Mouse (Mus musculus): Measurements from ENCODE around the gene Sptbn4. TPM values are rescaled to one million over a fixed set of nuclear protein-coding genes. Genes with fewer than 3 reads are reported as not detected.
A peak's percentile ranks its signal among the peaks of the same experiment; 100 is the strongest.

The Sptbn4 gene
- total and polyA plus RNA-seq, 2 experiments, result 0.06 TPM; not detected in 1

DNA sequence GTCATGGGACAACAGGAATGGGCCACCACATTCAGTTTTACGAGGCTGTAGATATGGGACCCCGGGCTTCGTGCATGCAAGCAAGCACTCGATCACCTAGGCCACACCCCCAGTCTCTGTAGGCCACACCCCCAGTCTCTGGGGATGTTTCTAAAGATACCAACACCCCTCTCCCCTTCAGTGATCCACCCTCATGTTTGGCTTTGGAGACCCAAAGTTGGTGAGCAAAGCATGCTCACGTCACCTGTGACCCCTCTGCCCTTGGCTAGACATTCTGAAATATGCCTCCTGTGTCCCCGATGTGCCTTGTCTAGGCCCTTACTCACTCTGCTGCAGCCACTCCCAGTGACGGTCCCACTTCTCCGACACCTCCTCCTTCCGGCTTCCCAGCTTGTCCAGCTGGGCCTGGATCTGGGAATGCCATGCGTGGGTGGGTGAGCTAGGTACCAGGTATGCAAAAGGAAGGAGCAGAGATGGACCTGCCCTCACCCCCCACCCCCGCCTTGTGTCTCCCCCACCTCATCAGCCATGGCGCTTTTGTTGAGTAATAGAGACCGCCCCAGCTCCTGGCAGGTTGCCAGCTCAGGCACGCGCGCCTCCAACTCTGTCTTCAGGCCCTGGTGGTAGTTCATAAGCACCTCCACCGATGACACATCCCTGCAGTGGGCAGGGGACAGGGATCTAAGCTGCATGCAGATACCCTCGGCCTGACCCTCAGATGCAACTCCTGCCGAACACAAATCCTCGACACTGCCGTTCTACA lies 81.2 kb downstream of the Sptbn4 start:
- H3K27ac ChIP-seq (replicated peaks; ENCODE audit: insufficient read depth, low read depth, low read length), result no peak overlapping the region
- no peaks in the 10 kb centered on the region for H3K4me1 ChIP-seq (ENCODE audit: control insufficient read depth, insufficient read depth, low read length)
- H3K9ac ChIP-seq (ENCODE audit: low read depth, low read length), result no peak overlapping the region
- no peak for DNase-seq (ENCODE audit: extremely low read depth, low read depth, low spot score)
- no peak overlapping the region for H3K4me3 ChIP-seq (ENCODE audit: insufficient read depth, low read depth, low read length)
- peaks cover 37% of the 10 kb centered on the region for H3K27me3 ChIP-seq (ENCODE audit: control insufficient read depth, insufficient read depth, low read length)
- 49% methylated on average over 21 of the region's 21 CpGs for WGBS
- no peaks in the 10 kb centered on the region for H3K36me3 ChIP-seq (ENCODE audit: control insufficient read depth, insufficient read depth, low read length)
- H3K79me2 ChIP-seq (ENCODE audit: control insufficient read depth, insufficient read depth, low read length), result no peaks in the 10 kb centered on the region
- no peak for TF ChIP-seq POLR2A (IDR thresholded peaks at IDR 0.05; ENCODE audit: extremely low read depth, insufficient read depth, low read length)
- TF ChIP-seq CTCF (IDR thresholded peaks at IDR 0.05; ENCODE audit: low read depth, low read length), result no peak

DNA sequence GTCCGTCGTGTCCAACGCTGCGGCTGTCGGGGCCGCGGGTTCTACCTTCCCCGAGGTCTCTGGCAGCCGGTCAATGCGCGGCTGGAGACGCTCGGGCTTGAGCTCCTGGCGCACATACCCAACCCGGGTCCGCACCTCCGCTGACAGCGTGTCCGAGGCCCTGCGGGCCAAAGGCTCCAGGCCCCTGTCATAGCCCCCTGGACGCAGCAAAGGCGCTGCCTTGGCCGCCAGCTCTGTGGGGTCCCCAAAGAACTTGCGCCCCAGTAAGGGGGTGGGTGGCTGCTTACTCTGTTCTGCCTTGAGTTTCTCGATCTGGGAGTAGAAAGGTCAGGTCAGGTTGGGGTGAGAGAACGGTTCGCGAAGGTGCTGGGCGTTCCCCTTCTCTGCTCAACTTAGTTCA lies 83.1 kb downstream of the Sptbn4 start:
- H3K4me1 ChIP-seq (ENCODE audit: control insufficient read depth, insufficient read depth, low read length), result no peaks in the 10 kb centered on the region
- no peaks in the 10 kb centered on the region for H3K79me2 ChIP-seq (ENCODE audit: control insufficient read depth, insufficient read depth, low read length)
- peaks cover 28% of the 10 kb centered on the region for H3K27me3 ChIP-seq (ENCODE audit: control insufficient read depth, insufficient read depth, low read length)
- no peak for DNase-seq (ENCODE audit: extremely low read depth, low read depth, low spot score)
- no peak overlapping the region for H3K4me3 ChIP-seq (ENCODE audit: insufficient read depth, low read depth, low read length)
- H3K27ac ChIP-seq (replicated peaks; ENCODE audit: insufficient read depth, low read depth, low read length), result no peak overlapping the region
- no peak overlapping the region for H3K9ac ChIP-seq (ENCODE audit: low read depth, low read length)
- H3K36me3 ChIP-seq (ENCODE audit: control insufficient read depth, insufficient read depth, low read length), result no peaks in the 10 kb centered on the region
- WGBS, result 14% methylated on average over 29 of the region's 29 CpGs
- TF ChIP-seq CTCF (IDR thresholded peaks at IDR 0.05; ENCODE audit: low read depth, low read length), result no peak
- TF ChIP-seq POLR2A (IDR thresholded peaks at IDR 0.05; ENCODE audit: extremely low read depth, insufficient read depth, low read length), result no peak

DNA sequence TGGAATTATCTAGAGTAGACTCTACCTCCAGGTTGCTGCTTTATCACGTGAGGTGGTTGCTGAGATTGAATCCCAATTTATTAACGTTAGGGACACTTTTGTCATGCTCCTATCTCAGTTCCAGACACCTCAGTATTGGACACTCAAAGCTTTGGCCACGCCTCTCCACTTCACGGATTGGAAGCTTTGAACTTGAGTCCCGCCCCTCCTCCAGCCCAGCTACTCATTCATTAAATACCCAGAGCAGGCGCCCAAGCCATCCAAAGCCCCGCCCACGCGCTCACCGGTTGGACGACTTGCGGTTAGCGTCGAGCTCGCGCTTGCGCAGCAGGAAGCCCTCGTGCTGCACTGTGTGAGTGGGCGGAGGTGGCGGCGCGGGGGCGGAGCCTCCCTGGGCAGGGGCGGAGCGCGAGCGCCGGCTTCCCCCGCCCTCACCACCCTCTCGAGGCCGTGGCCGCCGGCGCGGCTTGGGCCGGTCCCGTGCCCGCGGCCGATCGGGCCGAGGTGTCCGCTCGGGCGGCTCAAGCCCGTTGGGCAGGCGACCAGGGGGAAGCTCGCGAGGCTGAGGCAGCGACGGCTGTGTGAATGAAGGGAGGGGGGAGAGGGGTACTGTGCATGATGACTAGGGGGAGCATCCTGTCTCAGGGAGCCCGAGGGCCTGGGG lies 86.1 kb downstream of the Sptbn4 start:
- WGBS, result 1% methylated on average over 52 of the region's 52 CpGs
- H3K27ac ChIP-seq (replicated peaks; ENCODE audit: insufficient read depth, low read depth, low read length), result no peak overlapping the region
- H3K36me3 ChIP-seq (ENCODE audit: control insufficient read depth, insufficient read depth, low read length), result no peaks in the 10 kb centered on the region
- peak; percentile 90 for DNase-seq (ENCODE audit: extremely low read depth, low read depth, low spot score)
- TF ChIP-seq CTCF (IDR thresholded peaks at IDR 0.05; ENCODE audit: low read depth, low read length) (no peak), POLR2A (IDR thresholded peaks at IDR 0.05; ENCODE audit: extremely low read depth, insufficient read depth, low read length) (no peak)
- H3K9ac ChIP-seq (ENCODE audit: low read depth, low read length), result peak overlapping the region; percentile 70
- H3K27me3 ChIP-seq (ENCODE audit: control insufficient read depth, insufficient read depth, low read length), result peaks cover 19% of the 10 kb centered on the region
- H3K79me2 ChIP-seq (ENCODE audit: control insufficient read depth, insufficient read depth, low read length), result no peaks in the 10 kb centered on the region
- peak overlapping the region; percentile 60 for H3K4me3 ChIP-seq (ENCODE audit: insufficient read depth, low read depth, low read length)
- no peaks in the 10 kb centered on the region for H3K4me1 ChIP-seq (ENCODE audit: control insufficient read depth, insufficient read depth, low read length)

DNA sequence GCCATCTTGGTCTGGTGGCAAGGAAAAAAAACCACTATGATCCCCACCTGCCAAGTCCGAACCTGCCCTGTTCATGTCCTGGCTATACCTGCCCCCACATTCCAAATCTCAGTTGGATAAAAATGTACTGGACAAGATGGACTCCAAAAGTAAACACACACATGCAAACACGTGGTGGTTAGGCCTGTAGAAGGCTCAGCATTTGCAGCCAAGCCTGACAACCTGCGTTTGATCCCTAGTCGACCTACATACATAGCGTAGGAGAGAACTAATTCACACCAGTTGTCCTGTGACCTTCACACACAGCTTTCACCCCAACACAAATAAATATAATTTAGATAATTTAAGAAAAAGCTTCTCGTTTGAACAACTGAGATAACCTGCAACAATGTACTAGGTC lies 86.7 kb downstream of the Sptbn4 start:
- WGBS, result 62% methylated on average over 6 of the region's 6 CpGs

DNA sequence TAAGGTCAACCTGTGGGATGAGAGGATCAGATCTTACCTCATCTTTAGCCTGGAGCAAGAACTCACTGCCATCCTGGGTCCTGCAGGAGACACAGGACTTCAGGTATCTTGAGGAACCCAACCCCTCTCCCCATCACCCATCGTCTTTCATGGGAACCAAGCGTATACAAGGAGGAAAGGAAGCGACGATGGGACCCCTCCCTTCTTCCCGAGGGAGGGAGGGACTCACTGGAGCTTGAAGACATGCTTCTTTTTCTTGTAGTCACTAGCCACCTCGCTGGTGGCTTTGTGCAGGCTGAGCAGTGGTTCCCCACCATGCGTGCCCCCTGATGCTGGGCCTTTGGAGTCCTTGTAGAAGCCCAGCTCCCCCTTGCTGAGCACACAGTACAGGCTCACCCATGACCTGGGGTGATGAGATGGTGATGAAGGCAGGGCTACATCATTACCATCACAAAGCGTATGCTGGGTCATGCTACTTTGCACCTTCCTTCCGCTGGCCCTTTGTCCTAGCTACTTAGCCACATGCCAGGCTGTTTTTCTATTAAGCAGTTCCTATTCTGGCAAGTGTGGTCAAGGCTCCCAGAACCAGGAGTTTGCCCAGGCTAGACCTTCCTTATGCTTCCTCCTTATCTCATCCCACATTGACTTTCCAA lies 87.7 kb downstream of the Sptbn4 start:
- TF ChIP-seq POLR2A (IDR thresholded peaks at IDR 0.05; ENCODE audit: extremely low read depth, insufficient read depth, low read length) (no peak), CTCF (IDR thresholded peaks at IDR 0.05; ENCODE audit: low read depth, low read length) (no peak)
- H3K4me3 ChIP-seq (ENCODE audit: insufficient read depth, low read depth, low read length), result no peak overlapping the region
- DNase-seq (ENCODE audit: extremely low read depth, low read depth, low spot score), result no peak
- no peak overlapping the region for H3K27ac ChIP-seq (replicated peaks; ENCODE audit: insufficient read depth, low read depth, low read length)
- no peak overlapping the region for H3K9ac ChIP-seq (ENCODE audit: low read depth, low read length)
- 89% methylated on average over 9 of the region's 9 CpGs for WGBS
- H3K27me3 ChIP-seq (ENCODE audit: control insufficient read depth, insufficient read depth, low read length), result peaks cover 9% of the 10 kb centered on the region; the same call in 1 of the 2 replicates
- H3K79me2 ChIP-seq (ENCODE audit: control insufficient read depth, insufficient read depth, low read length), result no peaks in the 10 kb centered on the region
- 0 out of 2 replicates have a peak, but pooled peaks cover 4% of the 10 kb centered on the region for H3K4me1 ChIP-seq (ENCODE audit: control insufficient read depth, insufficient read depth, low read length)
- no peaks in the 10 kb centered on the region for H3K36me3 ChIP-seq (ENCODE audit: control insufficient read depth, insufficient read depth, low read length)

More for the DNA sequence above, 86.7 kb downstream of the Sptbn4 start:
- peaks cover 14% of the 10 kb centered on the region; the same call in 1 of the 2 replicates for H3K27me3 ChIP-seq (ENCODE audit: control insufficient read depth, insufficient read depth, low read length)
- no peaks in the 10 kb centered on the region for H3K36me3 ChIP-seq (ENCODE audit: control insufficient read depth, insufficient read depth, low read length)
- no peak overlapping the region for H3K4me3 ChIP-seq (ENCODE audit: insufficient read depth, low read depth, low read length)
- no peaks in the 10 kb centered on the region for H3K4me1 ChIP-seq (ENCODE audit: control insufficient read depth, insufficient read depth, low read length)
- no peak for DNase-seq (ENCODE audit: extremely low read depth, low read depth, low spot score)
- no peak overlapping the region for H3K27ac ChIP-seq (replicated peaks; ENCODE audit: insufficient read depth, low read depth, low read length)
- no peak overlapping the region for H3K9ac ChIP-seq (ENCODE audit: low read depth, low read length)
- TF ChIP-seq POLR2A (IDR thresholded peaks at IDR 0.05; ENCODE audit: extremely low read depth, insufficient read depth, low read length) (no peak), CTCF (IDR thresholded peaks at IDR 0.05; ENCODE audit: low read depth, low read length) (no peak)
- no peaks in the 10 kb centered on the region for H3K79me2 ChIP-seq (ENCODE audit: control insufficient read depth, insufficient read depth, low read length)
